Mouse (Mus musculus) testis, postnatal 10 days (tissue): ENCODE data around the gene Ccdc177.
"Not testable (repeated sequence)": the region's sequence is repeated elsewhere in the genome, so short reads cannot be mapped to it uniquely, and the experiment has no call there.

ENCODE experiments used
- DNase-seq: peaks from one replicate; pipeline ENCODE4 v3.0.0; 2021; ENCODE audit warnings: low spot score

Gene Ccdc177

DNA sequence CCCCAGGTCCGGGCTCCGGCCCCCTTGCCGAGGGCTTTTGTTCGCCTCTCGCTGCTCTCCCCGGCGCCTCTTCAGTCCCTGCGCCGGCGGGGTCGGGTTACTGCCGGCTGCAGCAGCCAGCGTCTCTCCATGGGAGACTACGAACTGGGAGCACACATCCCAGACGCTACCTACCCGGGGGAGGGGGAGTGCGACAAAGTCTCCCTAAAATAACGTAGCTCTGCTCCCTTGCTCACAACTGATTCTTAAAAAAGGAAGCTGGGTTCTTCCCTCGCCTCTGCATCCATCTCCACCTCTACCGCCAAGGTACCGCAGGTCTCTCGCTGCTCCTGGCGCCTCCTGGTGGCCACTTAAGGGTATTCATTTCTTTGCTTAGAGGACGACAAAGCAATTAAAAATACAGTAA lies at the start of gene Ccdc177:
TSS of gene Ccdc177 (minus strand) at position 292 of the 406 bp plus-strand sequence.
- peak; percentile 89 for DNase-seq

DNA sequence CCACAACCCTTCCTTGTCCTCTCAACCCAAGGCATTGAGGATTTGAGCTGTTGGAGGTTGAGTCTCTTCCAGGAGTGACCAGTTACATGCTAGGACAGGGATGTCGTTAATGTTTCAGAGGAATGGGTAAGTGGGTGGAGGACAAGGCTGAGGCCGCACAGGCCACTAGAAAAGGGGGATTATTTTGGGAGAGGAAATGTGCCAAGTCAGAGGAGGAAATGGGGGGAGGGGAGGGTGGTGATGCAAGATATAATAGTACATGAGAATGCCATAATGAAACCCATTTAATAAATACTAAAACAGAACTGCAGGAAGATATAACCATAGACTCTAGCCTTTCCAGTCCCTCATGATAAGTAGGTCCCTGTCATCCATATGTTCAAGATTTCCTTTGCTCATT lies 49.5 kb upstream of the Ccdc177 start:
- DNase-seq, result no peak

- DNase-seq, result no peak
These were observed 47.1 kb upstream of the Ccdc177 start for GRCm38 (mm10) chr12:80807451-80808085.

DNA sequence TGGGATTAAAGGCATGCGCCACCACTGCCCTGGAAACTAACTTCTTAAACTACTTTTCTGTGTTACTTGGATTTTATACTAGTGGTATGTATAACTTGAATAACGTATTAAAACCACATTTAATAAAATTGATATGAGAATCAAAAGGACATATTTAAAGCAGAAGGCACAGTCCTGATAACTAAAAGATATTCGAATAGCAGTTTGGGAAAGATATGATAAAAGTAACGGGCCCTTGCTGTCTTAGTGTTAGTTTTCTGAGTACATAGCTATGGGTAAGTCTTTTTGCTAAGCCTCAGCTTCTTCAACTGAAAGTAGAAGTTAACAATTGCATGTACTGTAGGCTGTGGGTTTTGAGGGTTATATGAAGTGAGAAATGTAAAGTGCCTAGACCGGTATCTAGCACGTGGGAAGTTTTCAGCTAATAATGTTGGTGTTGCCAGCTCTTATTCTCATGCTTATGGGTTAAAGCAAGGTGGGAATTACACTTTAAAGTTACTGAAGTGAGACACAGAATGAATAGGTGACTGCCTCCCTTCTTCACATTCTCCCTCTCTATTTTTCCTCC lies 44.5 kb upstream of the Ccdc177 start:
- no peak for DNase-seq

- DNase-seq, result peak; percentile 83
These were observed 43.4 kb upstream of the Ccdc177 start for GRCm38 (mm10) chr12:80803924-80804323.

GRCm38 (mm10) chr12:80801443-80801842 lies 41.0 kb upstream of the Ccdc177 start:
- DNase-seq, result no peak

DNA sequence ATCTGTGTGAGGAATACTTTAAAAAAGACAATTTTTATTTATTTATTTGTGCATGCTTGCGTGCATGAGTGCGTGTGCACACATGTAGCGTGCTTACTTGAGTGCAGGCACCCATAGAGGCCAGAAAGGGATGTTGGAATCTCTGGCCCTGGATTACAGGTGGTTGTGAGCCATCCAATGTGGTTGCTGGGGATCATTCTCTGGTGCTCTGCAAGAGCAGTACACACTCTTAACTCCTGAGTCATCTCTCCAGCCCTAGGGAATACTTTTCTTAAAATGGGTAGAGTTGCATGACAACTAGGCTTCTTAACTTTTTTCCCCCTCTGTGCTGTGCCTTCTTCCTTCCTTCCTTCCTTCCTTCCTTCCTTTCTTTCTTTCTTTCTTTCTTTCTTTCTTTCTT lies 39.7 kb upstream of the Ccdc177 start:
- DNase-seq, result no peak

- DNase-seq, result no peak
These were observed 37.8 kb upstream of the Ccdc177 start for GRCm38 (mm10) chr12:80798271-80798670.

- DNase-seq, result no peak
These were observed 34.7 kb upstream of the Ccdc177 start for GRCm38 (mm10) chr12:80794935-80795785.

DNA sequence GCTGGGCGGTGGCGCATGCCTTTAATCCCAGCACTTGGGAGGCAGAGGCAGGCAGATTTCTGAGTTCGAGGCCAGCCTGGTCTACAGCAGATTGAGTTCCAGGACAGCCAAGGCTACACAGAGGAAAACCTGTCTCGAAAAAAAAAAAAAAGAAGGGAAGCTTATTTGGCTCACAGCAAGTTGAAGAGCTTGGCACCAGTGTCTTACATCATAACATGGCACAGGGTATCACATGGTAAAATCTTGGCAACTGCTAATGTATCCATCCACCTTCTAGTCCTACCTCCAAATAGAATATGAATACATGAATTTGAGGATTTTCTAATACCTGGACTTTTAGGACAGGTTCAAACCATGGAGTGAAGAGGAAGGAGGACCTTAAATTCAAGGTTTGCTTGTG lies 34.0 kb upstream of the Ccdc177 start:
- no peak for DNase-seq

DNA sequence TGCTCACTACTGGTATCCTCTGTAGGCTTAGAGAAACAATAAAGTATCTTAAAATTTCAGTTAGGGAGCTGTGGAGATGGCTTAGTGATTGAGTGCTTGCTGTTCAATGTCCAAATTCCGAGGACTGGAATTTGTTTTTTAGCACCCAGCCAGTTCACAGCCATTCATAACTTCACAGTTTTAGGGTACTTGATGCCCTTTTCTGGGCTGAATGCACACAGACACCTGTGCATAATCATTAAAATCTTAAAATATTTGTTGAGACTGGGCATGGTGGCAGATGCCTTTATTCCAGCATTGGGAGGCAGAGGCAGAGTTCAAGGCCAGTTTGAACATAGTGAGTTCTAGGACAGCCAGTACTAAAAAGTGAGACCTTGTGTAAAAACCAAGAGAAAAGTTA lies 33.0 kb upstream of the Ccdc177 start:
- no peak for DNase-seq

- no peak for DNase-seq
These were observed 32.4 kb upstream of the Ccdc177 start for GRCm38 (mm10) chr12:80792867-80793266.

GRCm38 (mm10) chr12:80791571-80792444 lies 31.3 kb upstream of the Ccdc177 start:
- DNase-seq, result no peak

DNA sequence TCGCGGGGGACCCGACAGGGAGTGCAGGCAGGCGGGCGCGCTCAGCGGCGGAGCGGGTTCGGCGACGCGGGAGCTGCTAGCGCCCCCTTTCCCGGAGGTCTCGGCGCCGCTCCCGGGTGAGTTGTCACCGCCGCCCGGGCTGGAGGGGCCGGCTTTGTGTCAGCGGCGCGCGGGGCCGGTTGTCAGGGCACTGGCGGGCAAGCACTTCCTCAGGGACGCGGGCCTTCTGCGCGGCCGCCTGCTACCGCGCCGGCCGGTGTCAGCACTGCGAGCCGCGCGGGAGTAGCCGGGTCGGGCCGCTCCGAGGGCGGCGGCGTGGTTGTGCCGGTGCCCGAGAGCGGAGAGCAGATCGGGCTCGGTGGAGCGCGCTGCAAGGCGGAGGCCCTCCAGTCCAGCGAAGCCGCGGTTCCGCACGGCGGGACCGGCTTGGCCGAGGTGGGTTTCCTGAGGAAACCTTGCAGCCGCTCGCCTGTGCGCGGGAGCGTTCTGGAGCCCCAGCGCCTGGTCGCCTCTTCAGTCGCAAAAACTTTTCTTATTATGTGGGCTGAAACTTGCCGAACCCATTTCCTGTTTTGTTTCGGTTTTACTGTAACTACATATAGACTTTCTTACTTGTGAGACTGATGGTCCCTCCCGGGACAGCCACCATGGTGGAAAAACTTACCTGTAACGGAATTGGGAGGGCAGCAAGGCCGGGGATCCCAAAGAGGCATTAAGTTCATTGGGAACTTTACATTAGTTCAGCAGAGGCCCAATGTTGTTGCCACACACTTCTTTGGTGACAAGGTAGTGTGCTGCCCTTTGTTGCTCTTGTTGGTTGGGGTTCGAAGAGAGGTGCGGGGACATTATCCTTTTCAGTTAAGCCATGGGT lies 30.4 kb upstream of the Ccdc177 start:
- no peak for DNase-seq

GRCm38 (mm10) chr12:80789849-80790694 lies 29.6 kb upstream of the Ccdc177 start, which contains the start of gene Susd6:
Gene Susd6, plus strand, starts transcription at chr12:80790510.
- DNase-seq, result peak; percentile 99

DNA sequence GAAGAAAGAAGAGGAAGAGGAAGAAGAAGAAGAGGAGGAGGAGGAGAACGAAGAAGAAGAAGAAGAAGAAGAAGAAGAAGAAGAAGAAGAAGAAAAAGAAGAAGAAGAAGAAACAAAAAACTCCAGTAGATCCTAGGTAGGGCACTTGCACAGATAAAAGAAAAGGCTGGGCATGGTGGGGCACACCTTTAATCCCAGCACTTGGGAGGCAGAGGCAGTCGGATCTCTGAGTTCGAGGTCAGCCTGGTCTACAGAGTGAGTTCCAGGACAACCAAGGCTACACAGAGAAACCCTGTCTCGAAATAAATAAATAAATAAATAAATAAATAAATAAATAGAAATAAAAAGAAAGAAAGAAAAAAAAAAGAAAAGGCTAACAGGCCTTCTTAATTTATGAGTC lies 28.8 kb upstream of the Ccdc177 start:
- DNase-seq, result not testable (repeated sequence)

GRCm38 (mm10) chr12:80788188-80788587 lies 27.7 kb upstream of the Ccdc177 start:
- no peak for DNase-seq

GRCm38 (mm10) chr12:80787604-80788003 lies 27.1 kb upstream of the Ccdc177 start:
- no peak for DNase-seq

- DNase-seq, result no peak
These were observed 26.1 kb upstream of the Ccdc177 start for GRCm38 (mm10) chr12:80786591-80786990.

- DNase-seq, result no peak
These were observed 25.1 kb upstream of the Ccdc177 start for GRCm38 (mm10) chr12:80785597-80785996.
